ENCODE assay signal across 9 mouse cellular contexts in genomic region chr7:112377314-112377713, GRCm38 (mm10). TPM values are rescaled to one million over a fixed set of nuclear protein-coding genes. Genes with fewer than 3 reads are reported as not detected.
DNase-seq lines count a peak whose midpoint lies in the region; ATAC-seq and TF ChIP-seq lines count a peak whose summit lies in the region.
"Had no signal": no experiment of that assay in that cellular context is flagged by ENCODE, and none has a peak within 500 bp of the region (broad histone marks: within the 10 kb centered on the region; RNA-seq: fewer than 3 reads in every experiment).

No protein-coding gene starts in this region.

- peak; percentile 43 for DNase-seq in thymus, adult 2 months
- no peak for DNase-seq in thymus, adult 18-20 months
- peak; percentile 88 to 91 for DNase-seq in cerebellum, postnatal 14 days
- peak; percentile 79 for DNase-seq in gastrocnemius, adult 2 months
- peak; percentile 86 for DNase-seq in limb, embryonic 10.5 days (ENCODE audit: low spot score)
- DNase-seq in thymus, postnatal 25 days: peak; percentile 42

- no peak for TF ChIP-seq POLR2A in thymus, adult 2 months (IDR thresholded peaks at IDR 0.05; ENCODE audit: control insufficient read depth, extremely low read depth, insufficient read depth, low read length, poor library complexity)
- TF ChIP-seq POLR2A in myocyte (IDR thresholded peaks at IDR 0.05; ENCODE audit: insufficient read length, low read depth): no peak

- 0 out of 2 replicates have a peak, but pooled peaks cover 4% of the 10 kb centered on the region for H3K4me1 ChIP-seq in thymus, adult 2 months (replicated peaks; ENCODE audit: control insufficient read depth, insufficient read depth, low read length)
- H3K4me1 ChIP-seq in intestine, embryonic 15.5 days (replicated peaks): peaks cover 12% of the 10 kb centered on the region
- H3K4me1 ChIP-seq in limb, embryonic 10.5 days: peaks cover 12% of the 10 kb centered on the region

- intact Hi-C loops in gastrocnemius, adult 2 months (cut with DNase I): loop anchor here (2.0 to 5.0 kb wide), 2 partner anchors 490 to 755 kb away; no protein-coding TSS in a partner anchor

- H3ac ChIP-seq in myocyte (ENCODE audit: control insufficient read depth, insufficient read length): no peak overlapping the region

- WGBS in thymus, adult 2 months: 48% methylated on average over 8 of the region's 8 CpGs
- 43% methylated on average over 8 of the region's 8 CpGs for WGBS in intestine, embryonic 15.5 days
- 45% methylated on average over 8 of the region's 8 CpGs for WGBS in limb, embryonic 10.5 days

- no peak for TF ChIP-seq CTCF in thymus, adult 2 months (IDR thresholded peaks at IDR 0.05; ENCODE audit: borderline replicate concordance, control insufficient read depth, extremely low read depth, insufficient read depth, low read length, poor library complexity)
- peak; percentile 87 for TF ChIP-seq CTCF in gastrocnemius, adult 2 months (IDR thresholded peaks at IDR 0.05)

- H3K79me2 ChIP-seq in myocyte (ENCODE audit: control insufficient read depth, insufficient read depth): no peaks in the 10 kb centered on the region

- no peak overlapping the region for H3K9ac ChIP-seq in intestine, embryonic 15.5 days
- H3K9ac ChIP-seq: embryonic facial prominence, embryonic 13.5 days had no signal

- H3K27me3 ChIP-seq in thymus, adult 2 months (ENCODE audit: control insufficient read depth, insufficient read depth, low read length): no peaks in the 10 kb centered on the region
- H3K27me3 ChIP-seq in intestine, embryonic 15.5 days (replicated peaks): no peaks in the 10 kb centered on the region
- no peaks in the 10 kb centered on the region for H3K27me3 ChIP-seq in limb, embryonic 10.5 days (ENCODE audit: low read depth, poor library complexity, severe bottlenecking)
- no peaks in the 10 kb centered on the region for H3K27me3 ChIP-seq in myocyte (ENCODE audit: control insufficient read depth, insufficient read depth, insufficient read length)
- H3K27me3 ChIP-seq: embryonic facial prominence, embryonic 13.5 days had no signal

- peak; percentile 66; the same call in 1 of the 2 replicates for ATAC-seq in intestine, embryonic 15.5 days

- H3K27ac ChIP-seq in thymus, adult 2 months (ENCODE audit: control insufficient read depth, insufficient read depth, low read length): no peak overlapping the region
- H3K27ac ChIP-seq in gastrocnemius, adult 2 months: 0 out of 2 replicates have a peak overlapping the region, but pooled peaks have one; percentile 48
- 0 out of 2 replicates have a peak overlapping the region, but pooled peaks have one; percentile 15 for H3K27ac ChIP-seq in intestine, embryonic 15.5 days
- peak overlapping the region; percentile 59 for H3K27ac ChIP-seq in limb, embryonic 10.5 days
- H3K27ac ChIP-seq: embryonic facial prominence, embryonic 13.5 days had no signal

- no peak overlapping the region for H3K4me3 ChIP-seq in thymus, adult 2 months (ENCODE audit: control insufficient read depth, insufficient read depth, low read length)
- H3K4me3 ChIP-seq in gastrocnemius, adult 2 months: no peak overlapping the region
- no peak overlapping the region for H3K4me3 ChIP-seq in intestine, embryonic 15.5 days (replicated peaks)
- no peak overlapping the region for H3K4me3 ChIP-seq in limb, embryonic 10.5 days
- H3K4me3 ChIP-seq in myocyte: no peak overlapping the region
- H3K4me3 ChIP-seq: embryonic facial prominence, embryonic 13.5 days had no signal

- no peak overlapping the region for H3K4me2 ChIP-seq in intestine, embryonic 15.5 days (replicated peaks)
- H3K4me2 ChIP-seq in myocyte (ENCODE audit: low read depth): peak overlapping the region; percentile 78
- H3K4me2 ChIP-seq: embryonic facial prominence, embryonic 13.5 days had no signal

- no peaks in the 10 kb centered on the region for H3K36me3 ChIP-seq in thymus, adult 2 months (ENCODE audit: control insufficient read depth, insufficient read depth, low read length)
- no peaks in the 10 kb centered on the region for H3K36me3 ChIP-seq in intestine, embryonic 15.5 days
- H3K36me3 ChIP-seq in limb, embryonic 10.5 days: no peaks in the 10 kb centered on the region
- no peaks in the 10 kb centered on the region for H3K36me3 ChIP-seq in myocyte (ENCODE audit: control insufficient read depth, insufficient read depth)
- H3K36me3 ChIP-seq: embryonic facial prominence, embryonic 13.5 days had no signal

- H3K9me3 ChIP-seq in intestine, embryonic 15.5 days: no peaks in the 10 kb centered on the region
- no peaks in the 10 kb centered on the region for H3K9me3 ChIP-seq in limb, embryonic 10.5 days (replicated peaks)
- H3K9me3 ChIP-seq: embryonic facial prominence, embryonic 13.5 days had no signal

TF ChIP-seq in myocyte, 11 proteins besides CTCF, POLR2A, EP300 and RAD21:
- TF ChIP-seq SRF (IDR thresholded peaks at IDR 0.05; ENCODE audit: control insufficient read depth, insufficient read length, low read depth): no peak
- no peak for TF ChIP-seq REST (IDR thresholded peaks at IDR 0.05; ENCODE audit: insufficient read depth, insufficient read length)

RNA-seq across cellular contexts. Expression of gene Parva, which starts 50.0 kb away (rescaled TPM):
- 6.1 and 6.6 TPM in 2 replicates for polyA plus RNA-seq in thymus, adult 2 months (2012; rRNA removed)
- 10 to 100 TPM; 10.9 to 17.0 TPM for total RNA-seq in gastrocnemius, adult 2 months (2021)
- polyA plus RNA-seq in intestine, embryonic 15.5 days (2015; fragmentation: Nextera tagmentation; extraction: Ambion mirVana): 79.8 and 90.0 TPM in 2 replicates
- polyA plus RNA-seq in limb, embryonic 10.5 days (2016; fragmentation: Nextera tagmentation; extraction: Ambion mirVana): 49.6 and 64.3 TPM in 2 replicates
- 78.3 TPM for polyA plus RNA-seq in myocyte (2012; fragmentation: generic; extraction: Trizol)

Comparison
In these comparisons a context has a peak if more than half of its experiments do, and no peak if none do; other contexts are left out.
1. DNase-seq: peak in thymus, adult 2 months (single experiment), cerebellum, postnatal 14 days (2 of 2), gastrocnemius, adult 2 months (single experiment), limb, embryonic 10.5 days (single experiment) and thymus, postnatal 25 days (single experiment); none in thymus, adult 18-20 months (0 of 2).